Mouse (Mus musculus): Measurements from ENCODE around the gene 1700025G04Rik.

DNA sequence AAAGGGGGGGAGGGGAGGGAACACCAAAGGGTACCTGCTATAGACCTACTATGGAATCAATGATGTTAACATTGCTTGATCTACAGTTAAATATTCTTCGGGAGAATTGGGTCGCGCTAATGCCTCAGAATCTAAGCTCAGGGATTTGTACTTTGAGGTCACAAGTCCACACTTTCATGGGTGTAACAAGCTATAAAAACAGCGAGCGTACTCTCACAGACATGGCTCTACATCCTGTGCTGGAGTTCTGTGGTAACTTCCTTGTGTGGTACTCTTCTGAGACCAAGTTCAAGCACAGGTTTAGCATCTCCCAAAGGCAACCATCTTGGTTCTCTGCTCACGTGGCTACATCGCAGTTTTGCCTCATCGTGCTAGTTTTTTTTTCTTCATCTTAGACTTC lies 227.8 kb downstream of the 1700025G04Rik start:
- no peak for TF ChIP-seq CTCF (IDR thresholded peaks at IDR 0.05; ENCODE audit: borderline replicate concordance, control insufficient read depth, extremely low read depth, insufficient read depth, low read length, poor library complexity)
- TF ChIP-seq POLR2A (IDR thresholded peaks at IDR 0.05; ENCODE audit: control insufficient read depth, extremely low read depth, insufficient read depth, low read length, poor library complexity): no peak

All from thymus, adult 2 months (tissue).